8 mouse cellular contexts compared by ENCODE assay signal in genomic region chrX:94542536-94542935, GRCm38 (mm10). TPM values are rescaled to one million over a fixed set of nuclear protein-coding genes. Genes with fewer than 3 reads are reported as not detected.
A peak's percentile ranks its signal among the peaks of the same experiment; 100 is the strongest.
DNase-seq lines count a peak whose midpoint lies in the region; ATAC-seq and TF ChIP-seq lines count a peak whose summit lies in the region.

No protein-coding gene starts in this region.

- H3K4me2 ChIP-seq in forebrain, postnatal 0 days (ENCODE audit: low read depth), result peak overlapping the region; percentile 46
- peak overlapping the region; percentile 61 for H3K4me2 ChIP-seq in limb, embryonic 13.5 days (replicated peaks)
- H3K4me2 ChIP-seq in stomach, embryonic 16.5 days (ENCODE audit: low read depth, low read length), result peak overlapping the region; percentile 50

- no peak for TF ChIP-seq CTCF in forebrain, postnatal 0 days (IDR thresholded peaks at IDR 0.05; ENCODE audit: low read depth)

- DNase-seq in kidney, adult 18-20 months, result peak; percentile 13
- no peak for DNase-seq in kidney, postnatal 25 days
- no peak for DNase-seq in forebrain, postnatal 0 days
- DNase-seq in spleen, postnatal 14 days (ENCODE audit: low spot score in 2 of 2), result no peak

- H3K4me1 ChIP-seq in brown adipose tissue, adult 24 weeks (ENCODE audit: control insufficient read depth, insufficient read depth, insufficient read length, low read length), result peaks cover 2% of the 10 kb centered on the region
- H3K4me1 ChIP-seq in forebrain, postnatal 0 days (ENCODE audit: insufficient read depth), result no peaks in the 10 kb centered on the region
- H3K4me1 ChIP-seq in limb, embryonic 13.5 days, result peaks cover 8% of the 10 kb centered on the region
- H3K4me1 ChIP-seq in stomach, embryonic 16.5 days (ENCODE audit: control insufficient read depth, insufficient read depth, low read length), result no peaks in the 10 kb centered on the region; the same call in 1 of the 2 replicates

- H3K27ac ChIP-seq in brown adipose tissue, adult 24 weeks (replicated peaks; ENCODE audit: low read depth, low read length), result no peak overlapping the region
- peak overlapping the region; percentile 92 for H3K27ac ChIP-seq in forebrain, postnatal 0 days (ENCODE audit: low read depth, low read length)
- peak overlapping the region; percentile 92 for H3K27ac ChIP-seq in limb, embryonic 13.5 days
- H3K27ac ChIP-seq in stomach, embryonic 16.5 days (ENCODE audit: low read length), result peak overlapping the region; percentile 76

- no peaks in the 10 kb centered on the region for H3K27me3 ChIP-seq in forebrain, postnatal 0 days (ENCODE audit: insufficient read depth, low read length)
- peaks cover 29% of the 10 kb centered on the region; the same call in 1 of the 2 replicates for H3K27me3 ChIP-seq in limb, embryonic 13.5 days
- no peaks in the 10 kb centered on the region; the same call in 1 of the 2 replicates for H3K27me3 ChIP-seq in stomach, embryonic 16.5 days (ENCODE audit: control insufficient read depth, insufficient read depth, low read length)

- ATAC-seq in forebrain, postnatal 0 days, result no peak
- ATAC-seq in limb, embryonic 13.5 days (ENCODE audit: low FRiP score, low read depth), result no peak
- ATAC-seq in stomach, embryonic 16.5 days (ENCODE audit: insufficient read depth, low FRiP score), result no peak
- no peak for ATAC-seq in erythroid progenitor cell, adult 5-6 weeks (replicated peaks; ENCODE audit: low FRiP score, poor library complexity, severe bottlenecking)

- peak overlapping the region; percentile 98 for H3K4me3 ChIP-seq in brown adipose tissue, adult 24 weeks (ENCODE audit: insufficient read depth, low read depth, low read length)
- peak overlapping the region; percentile 57 for H3K4me3 ChIP-seq in forebrain, postnatal 0 days (ENCODE audit: low read depth, low read length)
- peak overlapping the region; percentile 60 for H3K4me3 ChIP-seq in limb, embryonic 13.5 days
- peak overlapping the region; percentile 60 for H3K4me3 ChIP-seq in stomach, embryonic 16.5 days (replicated peaks; ENCODE audit: low read length)

- peak overlapping the region; percentile 48 for H3K9ac ChIP-seq in forebrain, postnatal 0 days
- peak overlapping the region; percentile 65 for H3K9ac ChIP-seq in limb, embryonic 13.5 days
- peak overlapping the region; percentile 66 for H3K9ac ChIP-seq in stomach, embryonic 16.5 days (ENCODE audit: low read length)

- H3K9me3 ChIP-seq in forebrain, postnatal 0 days (ENCODE audit: low read length), result no peaks in the 10 kb centered on the region
- no peaks in the 10 kb centered on the region for H3K9me3 ChIP-seq in limb, embryonic 13.5 days
- no peaks in the 10 kb centered on the region for H3K9me3 ChIP-seq in stomach, embryonic 16.5 days (replicated peaks; ENCODE audit: control insufficient read depth, low read length)

- H3K36me3 ChIP-seq in forebrain, postnatal 0 days (ENCODE audit: insufficient read depth), result peaks cover 14% of the 10 kb centered on the region
- H3K36me3 ChIP-seq in limb, embryonic 13.5 days, result peaks cover 27% of the 10 kb centered on the region
- H3K36me3 ChIP-seq in stomach, embryonic 16.5 days (ENCODE audit: control insufficient read depth, insufficient read depth, low read length), result peaks cover 12% of the 10 kb centered on the region; the same call in 1 of the 2 replicates

- WGBS in forebrain, postnatal 0 days, result 53% methylated on average over 8 of the region's 9 CpGs
- WGBS in limb, embryonic 13.5 days, result 28% methylated on average over 9 of the region's 9 CpGs
- 19% methylated on average over 9 of the region's 9 CpGs for WGBS in stomach, embryonic 16.5 days

RNA-seq across cellular contexts. Expression of gene Maged1, which starts 0.6 kb away (rescaled TPM):
- polyA plus RNA-seq in brown adipose tissue, adult 24 weeks (2012; ENCODE audit: insufficient read depth, insufficient read length, missing spikeins), result 75.6 and 84.7 TPM in 2 replicates
- 933 and 1,158 TPM in 2 replicates for total RNA-seq in forebrain, postnatal 0 days (2014; rRNA removed)
- 829 and 838 TPM in 2 replicates for polyA plus RNA-seq in forebrain, postnatal 0 days (2015; fragmentation: Nextera tagmentation; extraction: Ambion mirVana)
- polyA plus RNA-seq in limb, embryonic 13.5 days (2015; fragmentation: Nextera tagmentation; extraction: Ambion mirVana), result 884 and 930 TPM in 2 replicates
- polyA plus RNA-seq in stomach, embryonic 16.5 days (2015; fragmentation: Nextera tagmentation; extraction: Ambion mirVana), result 478 and 498 TPM in 2 replicates
- 1.8 and 3.4 TPM in 2 replicates for total RNA-seq in erythroid progenitor cell, adult 5-6 weeks (2015; ENCODE audit: low replicate concordance)
- total RNA-seq in erythroid progenitor cell, adult 5-6 weeks (2017; ENCODE audit: low replicate concordance), result 0.53 and 2.2 TPM in 2 replicates
